Mouse (Mus musculus) kidney, embryonic 15.5 days (tissue): ENCODE measurements at regions not wholly inside any gene's neighbourhood (a gene's known extent, or its start where the extent isn't known, plus 50 kb on each side); places are given as distances from the start of the nearest gene placed in this dataset.

Experiments used
- ATAC-seq: fragments of 200-750 bp; cut with Nextera tagmentation; replicated peaks from 2 replicates; pipeline ENCODE4 v1.8.0; 2017; ENCODE audit warnings: moderate TSS enrichment; ENCODE audit not compliant: low FRiP score
- H3K27ac ChIP-seq: fragments of 300-500 bp; sonication (generic); 2 replicates; pipeline ENCODE4 v1.5.1; 2015; ENCODE audit warnings: mild to moderate bottlenecking, inconsistent platforms
- H3K27me3 ChIP-seq: fragments of 300-500 bp; sonication (generic); 2 replicates; pipeline ENCODE4 v1.6.1; 2015; ENCODE audit warnings: inconsistent platforms
- H3K36me3 ChIP-seq: fragments of 300-500 bp; sonication (generic); 2 replicates; pipeline ENCODE4 v1.6.1; 2015; ENCODE audit warnings: inconsistent platforms
- H3K4me1 ChIP-seq: fragments of 300-500 bp; sonication (generic); 2 replicates; pipeline ENCODE4 v1.6.1; 2015; ENCODE audit warnings: inconsistent platforms
- H3K4me2 ChIP-seq: fragments of 300-500 bp; sonication (generic); 2 replicates; pipeline ENCODE4 v1.6.1; 2015; ENCODE audit warnings: moderate library complexity, mild to moderate bottlenecking, inconsistent platforms
- H3K4me3 ChIP-seq: fragments of 300-500 bp; sonication (generic); replicated peaks from 2 replicates; pipeline ENCODE4 v1.5.1; 2015; ENCODE audit warnings: mild to moderate bottlenecking, inconsistent platforms
- H3K9ac ChIP-seq: fragments of 300-500 bp; sonication (generic); 2 replicates; pipeline ENCODE4 v1.6.1; 2015; ENCODE audit warnings: mild to moderate bottlenecking, inconsistent platforms
- H3K9me3 ChIP-seq: fragments of 300-500 bp; sonication (generic); replicated peaks from 2 replicates; pipeline ENCODE4 v1.6.1; 2016; ENCODE audit warnings: inconsistent platforms
- WGBS: fragments of 180-500 bp; shearing (Covaris S2); methylation state at CpG from one replicate; pipeline ENCODE4 v1.1.7; 2015; ENCODE audit warnings: mixed read lengths; 5-methylcytosine and 5-hydroxymethylcytosine counted together

DNA sequence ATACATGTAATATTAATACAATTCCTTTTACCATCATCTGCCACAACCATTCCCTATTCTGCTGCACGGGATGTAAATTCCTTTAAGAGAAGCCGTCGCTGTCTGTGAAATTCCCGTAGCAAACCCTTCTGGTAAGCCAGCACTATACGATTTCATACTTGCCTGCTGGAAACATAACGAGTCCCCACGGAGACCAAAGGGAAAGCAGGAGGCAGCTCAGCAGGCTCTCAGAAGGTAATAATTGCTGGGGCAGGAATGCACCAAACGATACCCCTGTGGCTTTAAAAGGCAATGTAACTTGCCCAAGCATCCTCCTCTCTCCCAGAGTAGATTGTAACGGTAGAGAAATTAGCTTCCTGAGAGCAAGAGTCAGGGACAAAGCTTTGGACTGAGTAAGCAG, 114.0 kb upstream of the Hes1 start:
- WGBS, result 26% methylated on average over 9 of the region's 9 CpGs
- no peak for ATAC-seq
- no peak overlapping the region for H3K9ac ChIP-seq
- H3K27me3 ChIP-seq, result peaks cover 22% of the 10 kb centered on the region
- no peaks in the 10 kb centered on the region for H3K9me3 ChIP-seq
- no peak overlapping the region for H3K4me3 ChIP-seq
- H3K36me3 ChIP-seq, result no peaks in the 10 kb centered on the region
- peaks cover 37% of the 10 kb centered on the region for H3K4me1 ChIP-seq
- no peak overlapping the region for H3K27ac ChIP-seq
- no peak overlapping the region for H3K4me2 ChIP-seq

DNA sequence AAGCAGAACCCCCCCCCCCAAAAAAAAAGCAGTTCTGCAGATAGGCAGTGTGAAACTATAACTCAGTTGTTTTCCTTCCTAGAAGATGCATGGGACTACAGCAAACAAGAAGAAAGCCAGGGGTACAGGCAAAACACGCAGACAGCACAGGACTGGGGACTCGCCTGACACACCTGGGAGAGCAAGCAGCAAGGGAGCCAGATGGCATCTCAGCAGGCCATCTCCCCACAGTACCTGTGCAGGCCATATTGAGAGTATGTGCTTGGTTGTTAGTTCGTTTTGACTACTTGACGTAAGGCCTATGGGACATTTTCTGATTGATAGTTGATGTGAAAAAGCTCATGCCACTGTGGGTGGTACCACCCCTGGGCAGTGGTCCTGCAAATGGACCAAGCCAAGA, 113.4 kb upstream of the Hes1 start:
- peaks cover 31% of the 10 kb centered on the region for H3K4me1 ChIP-seq
- no peak overlapping the region for H3K9ac ChIP-seq
- no peaks in the 10 kb centered on the region for H3K36me3 ChIP-seq
- no peaks in the 10 kb centered on the region for H3K9me3 ChIP-seq
- no peak for ATAC-seq
- no peak overlapping the region for H3K4me2 ChIP-seq
- no peak overlapping the region for H3K27ac ChIP-seq
- peaks cover 22% of the 10 kb centered on the region for H3K27me3 ChIP-seq
- H3K4me3 ChIP-seq, result no peak overlapping the region
- WGBS, result 90% methylated on average over 4 of the region's 4 CpGs

DNA sequence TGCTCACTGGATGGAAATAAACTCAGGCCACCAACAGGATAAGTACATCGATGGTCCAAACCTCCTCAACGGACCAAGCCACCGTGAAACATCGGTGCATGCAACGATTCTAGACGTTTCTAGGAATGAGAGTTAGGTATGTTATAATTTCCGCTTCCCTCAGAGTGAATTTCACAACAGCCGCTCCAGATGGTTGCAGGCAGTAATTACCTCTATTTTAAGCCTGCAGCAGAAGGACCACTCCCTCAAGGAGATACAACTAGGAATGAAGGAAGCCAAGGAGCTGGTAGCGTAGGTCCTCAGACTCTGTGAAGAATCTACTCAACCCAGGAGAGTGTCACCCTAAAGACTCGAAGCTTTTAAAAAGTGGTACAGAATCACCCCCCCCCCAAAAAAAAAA, 109.5 kb upstream of the Hes1 start:
- Histone ChIP-seq H3K9me3 (no peaks in the 10 kb centered on the region), H3K36me3 (no peaks in the 10 kb centered on the region), H3K4me2 (no peak overlapping the region), H3K27ac (no peak overlapping the region), H3K4me3 (no peak overlapping the region), H3K4me1 (peaks cover 11% of the 10 kb centered on the region), H3K27me3 (peaks cover 13% of the 10 kb centered on the region; the same call in 1 of the 2 replicates), H3K9ac (no peak overlapping the region)
- 78% methylated on average over 10 of the region's 10 CpGs for WGBS
- no peak for ATAC-seq

DNA sequence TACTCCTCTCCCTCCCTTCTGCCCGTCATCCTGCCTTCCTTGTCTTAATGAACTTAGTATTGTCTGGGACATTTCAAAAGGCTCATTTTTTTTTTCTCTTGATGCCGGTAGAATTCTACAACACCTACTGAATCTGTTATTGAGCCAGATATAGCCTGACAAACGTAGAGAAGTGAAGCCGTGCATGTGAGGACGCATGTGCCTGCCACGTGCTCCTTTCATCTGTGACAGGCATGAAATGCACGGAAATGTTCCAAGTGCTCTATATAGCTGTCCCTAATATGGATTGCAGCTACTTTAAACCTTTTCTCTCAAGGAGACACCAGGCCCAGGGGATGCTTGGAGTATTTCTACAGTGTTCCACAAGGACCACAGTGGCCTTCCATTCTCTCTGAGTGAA, 107.3 kb upstream of the Hes1 start:
- 82% methylated on average over 7 of the region's 7 CpGs for WGBS
- H3K36me3 ChIP-seq, result no peaks in the 10 kb centered on the region
- ATAC-seq, result no peak

DNA sequence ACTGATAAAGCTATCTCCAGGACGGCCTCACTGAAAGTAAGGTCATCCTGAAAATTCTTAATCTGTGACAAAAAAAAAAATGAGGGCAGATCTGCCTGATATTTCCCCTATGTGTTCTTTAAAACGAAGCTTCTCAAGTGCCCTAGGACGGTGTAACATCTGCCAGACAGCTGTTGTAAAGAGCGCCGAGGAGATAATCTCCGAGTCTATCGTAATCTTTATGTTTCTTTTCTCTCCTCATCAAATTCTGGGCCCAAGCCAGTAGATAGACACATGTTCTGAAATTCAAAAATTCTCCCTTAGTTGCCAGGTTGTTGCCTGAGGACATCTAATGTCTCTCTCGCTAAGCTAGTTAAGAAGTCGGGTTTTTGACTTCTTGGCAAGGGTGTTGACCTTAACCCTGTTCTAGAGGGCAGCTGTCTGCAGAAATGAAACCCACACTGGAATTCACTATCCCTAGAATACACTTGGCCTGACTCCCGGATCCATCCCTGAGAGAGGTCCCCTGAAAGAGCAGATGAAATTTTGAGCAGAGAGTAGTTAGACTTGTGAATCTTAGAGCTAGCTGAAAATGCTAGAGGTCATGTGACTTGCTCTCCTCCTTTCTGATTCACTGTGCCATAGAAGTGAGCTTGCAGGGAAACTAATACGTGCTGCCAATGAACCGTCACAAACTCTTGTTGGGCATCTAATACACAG, 104.1 kb upstream of the Hes1 start:
- no peak overlapping the region for H3K4me2 ChIP-seq
- no peaks in the 10 kb centered on the region for H3K9me3 ChIP-seq
- no peak for ATAC-seq
- 71% methylated on average over 12 of the region's 12 CpGs for WGBS
- no peaks in the 10 kb centered on the region for H3K36me3 ChIP-seq
- 0 out of 2 replicates have a peak, but pooled peaks cover 3% of the 10 kb centered on the region for H3K27me3 ChIP-seq
- no peak overlapping the region for H3K4me3 ChIP-seq
- H3K4me1 ChIP-seq, result no peaks in the 10 kb centered on the region
- no peak overlapping the region for H3K27ac ChIP-seq
- H3K9ac ChIP-seq, result no peak overlapping the region

More for the DNA sequence above, 107.3 kb upstream of the Hes1 start:
- Histone ChIP-seq H3K4me2 (no peak overlapping the region), H3K27me3 (0 out of 2 replicates have a peak, but pooled peaks cover 3% of the 10 kb centered on the region), H3K27ac (no peak overlapping the region), H3K9me3 (no peaks in the 10 kb centered on the region), H3K9ac (no peak overlapping the region), H3K4me1 (peaks cover 5% of the 10 kb centered on the region; the same call in 1 of the 2 replicates), H3K4me3 (no peak overlapping the region)

DNA sequence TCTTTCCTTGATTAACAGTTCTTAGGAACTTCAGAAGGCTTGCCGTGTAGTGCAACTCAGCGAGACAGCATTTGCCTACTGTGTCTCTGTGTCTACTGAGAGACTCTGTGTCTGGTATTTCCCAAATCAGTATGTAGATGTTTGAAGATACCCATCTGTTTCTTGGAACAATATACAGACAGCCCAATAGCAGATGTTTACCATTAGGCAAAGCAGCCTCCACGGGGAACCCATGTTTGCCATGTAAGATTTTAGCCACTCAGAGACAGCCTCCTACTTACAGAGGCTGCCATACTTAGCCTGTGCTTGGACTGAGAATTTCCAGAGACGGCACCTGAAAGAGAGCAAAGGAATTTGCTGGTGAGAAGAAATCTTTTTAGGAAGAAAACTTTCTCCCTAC, 100.9 kb upstream of the Hes1 start:
- 39% methylated on average over 4 of the region's 4 CpGs for WGBS
- Histone ChIP-seq H3K4me1 (peaks cover 8% of the 10 kb centered on the region; the same call in 1 of the 2 replicates), H3K36me3 (no peaks in the 10 kb centered on the region), H3K9ac (no peak overlapping the region), H3K27ac (no peak overlapping the region), H3K4me2 (no peak overlapping the region), H3K27me3 (no peaks in the 10 kb centered on the region), H3K9me3 (no peaks in the 10 kb centered on the region), H3K4me3 (no peak overlapping the region)
- ATAC-seq, result no peak

DNA sequence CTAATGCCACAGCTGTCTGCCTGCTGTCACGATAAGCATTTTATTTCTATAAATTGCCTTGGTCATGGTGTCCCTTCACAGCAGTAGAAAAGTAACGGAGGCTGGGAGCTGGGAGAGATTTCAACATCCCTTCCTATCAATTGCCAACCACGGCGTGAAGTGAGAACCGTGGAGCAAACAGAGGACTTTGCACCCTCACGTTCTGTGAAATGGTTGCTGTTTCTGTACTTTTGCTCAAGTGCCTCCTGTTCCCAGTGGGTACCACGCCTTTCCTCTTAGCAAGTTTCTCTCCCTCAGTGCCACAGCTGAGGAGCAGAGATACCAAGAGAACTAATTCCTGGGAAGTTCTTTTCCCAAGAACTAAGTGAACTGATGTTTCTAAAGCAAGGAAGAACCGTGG, 99.6 kb upstream of the Hes1 start:
- no peak for ATAC-seq
- Histone ChIP-seq H3K36me3 (no peaks in the 10 kb centered on the region), H3K27ac (no peak overlapping the region), H3K4me2 (no peak overlapping the region), H3K4me3 (no peak overlapping the region), H3K9ac (no peak overlapping the region), H3K27me3 (no peaks in the 10 kb centered on the region), H3K9me3 (no peaks in the 10 kb centered on the region), H3K4me1 (peaks cover 18% of the 10 kb centered on the region)
- 95% methylated on average over 8 of the region's 8 CpGs for WGBS

DNA sequence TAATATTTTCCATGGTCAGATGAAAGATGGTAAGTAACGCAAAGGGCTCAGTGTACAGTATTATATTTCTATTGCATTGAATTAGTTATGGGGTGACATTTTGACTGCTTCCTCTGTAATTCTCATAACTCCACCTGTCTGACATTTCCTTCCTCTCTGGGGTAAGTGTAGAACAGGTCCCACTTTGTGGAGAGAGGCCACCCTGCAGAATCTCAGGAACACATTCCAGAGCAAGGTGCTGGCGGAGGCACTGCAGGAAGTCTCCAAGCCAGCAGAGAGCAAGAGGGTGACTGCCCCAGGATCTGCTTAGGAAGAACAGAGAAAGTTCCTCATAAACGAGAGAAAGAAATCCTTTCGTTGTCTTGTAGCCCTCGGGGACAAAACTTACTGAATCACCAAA, 95.4 kb upstream of the Hes1 start:
- Histone ChIP-seq H3K4me2 (no peak overlapping the region), H3K4me1 (peaks cover 37% of the 10 kb centered on the region), H3K4me3 (no peak overlapping the region), H3K9ac (no peak overlapping the region), H3K9me3 (no peaks in the 10 kb centered on the region), H3K27me3 (no peaks in the 10 kb centered on the region), H3K36me3 (no peaks in the 10 kb centered on the region), H3K27ac (0 out of 2 replicates have a peak overlapping the region, but pooled peaks have one; percentile 1)
- 50% methylated on average over 5 of the region's 5 CpGs for WGBS
- ATAC-seq, result no peak

DNA sequence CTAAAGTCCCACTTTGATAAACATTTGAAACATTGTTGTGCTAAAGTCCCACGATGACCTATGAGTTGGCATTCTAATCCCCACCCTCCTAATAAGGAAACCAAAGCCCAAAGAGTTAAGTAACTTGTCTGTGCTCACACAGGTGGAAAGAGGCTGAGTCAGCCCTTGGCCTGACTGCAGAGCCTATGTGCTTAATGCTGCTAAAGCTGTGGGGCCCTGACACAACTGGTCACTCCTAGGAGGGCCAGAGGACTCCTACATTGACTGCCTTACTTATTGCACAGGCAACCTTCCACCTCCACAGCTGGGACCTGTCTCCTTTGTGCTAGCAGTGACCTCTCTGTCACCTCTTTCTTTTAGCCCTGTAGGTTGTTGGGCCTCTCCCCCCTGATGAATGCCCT, 91.4 kb upstream of the Hes1 start:
- Histone ChIP-seq H3K4me3 (no peak overlapping the region), H3K36me3 (no peaks in the 10 kb centered on the region), H3K4me2 (no peak overlapping the region), H3K9me3 (no peaks in the 10 kb centered on the region), H3K4me1 (peaks cover 40% of the 10 kb centered on the region), H3K27ac (peak overlapping the region; percentile 60), H3K9ac (no peak overlapping the region), H3K27me3 (no peaks in the 10 kb centered on the region)
- 18% methylated on average over 1 of the region's 1 CpGs for WGBS
- ATAC-seq, result peak; percentile 91

DNA sequence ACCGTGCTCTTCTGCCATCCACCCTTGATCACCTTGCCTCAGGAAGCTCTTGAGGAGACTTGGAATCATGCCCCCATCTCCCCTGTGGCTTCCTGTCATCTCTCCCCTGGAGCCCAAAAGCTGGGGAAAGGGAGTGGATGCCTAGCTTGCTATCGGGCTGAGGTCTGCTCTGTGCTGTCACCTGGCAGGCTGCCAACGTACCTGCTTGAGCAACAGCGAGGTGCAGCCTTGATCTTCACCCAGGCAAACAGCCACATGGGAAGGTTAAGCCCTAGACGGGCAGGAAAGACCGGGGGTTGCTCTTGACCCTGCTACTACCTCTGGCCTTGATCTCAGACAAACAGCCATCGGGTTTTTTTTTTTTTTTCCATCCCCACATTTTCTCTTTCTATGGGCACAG, 90.9 kb upstream of the Hes1 start:
- H3K4me2 ChIP-seq, result no peak overlapping the region
- H3K9ac ChIP-seq, result no peak overlapping the region
- H3K9me3 ChIP-seq, result no peaks in the 10 kb centered on the region
- peak overlapping the region; percentile 60 for H3K27ac ChIP-seq
- no peaks in the 10 kb centered on the region for H3K27me3 ChIP-seq
- no peaks in the 10 kb centered on the region for H3K36me3 ChIP-seq
- peaks cover 44% of the 10 kb centered on the region for H3K4me1 ChIP-seq
- 15% methylated on average over 7 of the region's 7 CpGs for WGBS
- ATAC-seq, result peak; percentile 40
- no peak overlapping the region for H3K4me3 ChIP-seq

DNA sequence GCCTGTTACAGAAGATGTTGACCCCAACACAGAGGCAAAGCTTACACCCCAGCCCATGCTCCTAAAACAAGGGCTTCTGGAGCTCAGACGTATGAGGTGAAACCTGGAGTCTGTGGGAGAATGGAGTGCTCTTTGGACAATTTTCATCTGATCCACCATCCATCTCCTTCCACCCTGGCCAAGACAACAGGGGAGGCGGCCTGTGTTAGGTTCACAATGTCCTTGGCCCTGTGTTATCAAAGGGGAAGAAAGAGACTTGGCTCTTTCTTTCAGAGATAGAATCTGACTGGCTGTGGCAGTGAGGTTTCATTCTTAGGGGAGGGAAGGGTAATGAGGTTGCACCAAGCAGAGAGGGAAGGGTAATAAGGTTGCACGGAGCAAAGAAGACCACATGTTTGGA, 88.4 kb upstream of the Hes1 start:
- Histone ChIP-seq H3K4me1 (peaks cover 43% of the 10 kb centered on the region), H3K36me3 (no peaks in the 10 kb centered on the region), H3K27me3 (0 out of 2 replicates have a peak, but pooled peaks cover 5% of the 10 kb centered on the region), H3K4me2 (no peak overlapping the region), H3K9ac (no peak overlapping the region), H3K4me3 (no peak overlapping the region), H3K27ac (no peak overlapping the region), H3K9me3 (no peaks in the 10 kb centered on the region)
- ATAC-seq, result no peak
- WGBS, result 90% methylated on average over 3 of the region's 3 CpGs

DNA sequence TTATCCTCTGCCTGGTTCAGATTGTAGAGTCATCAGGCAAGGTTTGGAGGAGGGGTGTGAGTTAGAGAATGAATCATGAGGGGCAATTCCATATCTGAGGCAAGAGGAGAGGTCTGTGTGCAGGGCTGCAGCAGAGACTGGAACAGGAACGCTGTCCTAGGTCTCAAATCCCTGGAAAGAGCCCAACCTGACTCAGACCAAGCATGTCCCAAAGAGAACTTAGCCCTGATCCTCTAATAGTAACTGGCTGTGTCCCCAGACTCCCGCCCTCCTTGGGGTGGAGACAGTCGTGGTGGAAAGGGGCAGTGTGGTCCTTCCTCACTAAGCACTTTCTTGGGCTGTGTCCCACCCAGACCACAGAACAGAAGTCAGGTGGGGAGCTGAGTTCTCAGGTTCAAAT, 87.2 kb upstream of the Hes1 start:
- Histone ChIP-seq H3K27me3 (0 out of 2 replicates have a peak, but pooled peaks cover 5% of the 10 kb centered on the region), H3K27ac (no peak overlapping the region), H3K4me3 (no peak overlapping the region), H3K4me2 (no peak overlapping the region), H3K9me3 (no peaks in the 10 kb centered on the region), H3K36me3 (no peaks in the 10 kb centered on the region), H3K4me1 (peaks cover 41% of the 10 kb centered on the region), H3K9ac (no peak overlapping the region)
- ATAC-seq, result no peak
- WGBS, result 74% methylated on average over 3 of the region's 3 CpGs

DNA sequence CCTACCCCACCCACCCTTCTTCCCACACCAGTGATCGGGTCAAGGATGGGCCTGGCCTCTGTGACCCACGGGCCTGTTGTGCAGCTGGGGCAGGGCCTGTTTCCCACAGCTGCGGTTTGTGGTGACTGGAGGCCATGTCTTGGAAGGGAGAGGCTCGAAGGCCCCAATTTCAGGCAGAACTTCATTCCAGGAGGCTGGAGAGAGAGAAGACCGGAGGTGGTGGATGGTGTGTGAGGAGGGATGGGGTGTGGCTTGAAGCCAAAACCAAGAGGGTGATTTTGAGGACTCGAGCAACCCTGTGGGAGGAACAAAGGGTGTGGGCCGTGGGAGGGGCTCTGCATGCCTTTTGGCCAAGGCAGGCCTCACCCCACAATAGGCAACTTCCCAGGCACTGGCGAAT, 86.5 kb upstream of the Hes1 start:
- H3K4me2 ChIP-seq, result no peak overlapping the region

More for the DNA sequence above, 86.5 kb upstream of the Hes1 start:
- Histone ChIP-seq H3K9me3 (no peaks in the 10 kb centered on the region), H3K36me3 (no peaks in the 10 kb centered on the region), H3K27ac (no peak overlapping the region), H3K27me3 (0 out of 2 replicates have a peak, but pooled peaks cover 5% of the 10 kb centered on the region), H3K9ac (no peak overlapping the region), H3K4me3 (no peak overlapping the region), H3K4me1 (peaks cover 34% of the 10 kb centered on the region)
- 57% methylated on average over 8 of the region's 8 CpGs for WGBS
- ATAC-seq, result no peak
